Mouse (Mus musculus) CH12.LX (cell line): ENCODE measurements at regions not wholly inside any gene's neighbourhood (a gene's known extent, or its start where the extent isn't known, plus 50 kb on each side); places are given as distances from the start of the nearest gene placed in this dataset.

ENCODE experiments used
- DNase-seq: peaks from one replicate; pipeline ENCODE4 v3.0.0-alpha.2; 2013; ENCODE audit errors: extremely low read depth
- H3K27ac ChIP-seq: 2 replicates; pipeline ENCODE4 v1.5.1; 2012; ENCODE audit warnings: low read depth, mild to moderate bottlenecking, control low read depth, moderate library complexity; ENCODE audit not compliant: insufficient read depth
- H3K27me3 ChIP-seq: replicated peaks from 2 replicates; pipeline ENCODE3; 2012; ENCODE audit warnings: inconsistent platforms
- H3K36me3 ChIP-seq, 2 experiments: replicated peaks in 1 of 2; 2 replicates each; pipeline versions ENCODE3 to v1.6.1; 2012; ENCODE audit warnings: inconsistent platforms in 1 of 2, low read length in 1 of 2, mild to moderate bottlenecking in 1 of 2, mixed read lengths in 1 of 2, moderate library complexity in 1 of 2; ENCODE audit not compliant: control insufficient read depth in 1 of 2, insufficient read depth in 1 of 2
- H3K4me1 ChIP-seq, 2 experiments: 2 replicates each; pipeline ENCODE4 v1.6.1; 2012; ENCODE audit warnings: inconsistent platforms in 1 of 2, moderate library complexity in 1 of 2; ENCODE audit not compliant: insufficient read depth in 2 of 2, control insufficient read depth in 1 of 2
- H3K4me2 ChIP-seq: 2 replicates; pipeline ENCODE4 v1.6.1; 2012; ENCODE audit warnings: low read depth, mild to moderate bottlenecking, control low read depth; ENCODE audit not compliant: poor library complexity, insufficient read depth, severe bottlenecking
- H3K4me3 ChIP-seq, 3 experiments: fragments of 150-350 bp in 1 of 3; sonication (generic) in 1 of 3; replicated peaks in 1 of 3; 2 replicates each; pipeline versions ENCODE3 to v1.5.1; 2011 to 2012; ENCODE audit warnings: low read depth in 2 of 3, low read length in 2 of 3, mild to moderate bottlenecking in 2 of 3, moderate library complexity in 2 of 3, control low read depth in 1 of 3, improper control_type of control experiment in 1 of 3, inconsistent platforms in 1 of 3, mixed read lengths in 1 of 3; ENCODE audit not compliant: poor library complexity in 1 of 3
- H3K79me2 ChIP-seq: replicated peaks from 2 replicates; pipeline ENCODE4 v1.6.1; 2012; ENCODE audit warnings: mild to moderate bottlenecking, moderate library complexity; ENCODE audit not compliant: control insufficient read depth, poor library complexity, insufficient read depth, severe bottlenecking; ENCODE audit errors: extremely low read depth
- H3K9ac ChIP-seq: 2 replicates; pipeline ENCODE4 v1.6.1; 2012; ENCODE audit warnings: low read depth, mild to moderate bottlenecking, control low read depth, moderate library complexity; ENCODE audit not compliant: insufficient read depth
- H3K9me3 ChIP-seq: replicated peaks from 2 replicates; pipeline ENCODE3; 2012; ENCODE audit warnings: low read length, inconsistent platforms, mixed read lengths
- BHLHE40 ChIP-seq: IDR thresholded peaks from 2 replicates; pipeline ENCODE4 v1.6.1; 2011; ENCODE audit warnings: mild to moderate bottlenecking, low read depth, low read length, improper control_type of control experiment
- CHD2 ChIP-seq: IDR thresholded peaks from 2 replicates; pipeline ENCODE4 v1.6.1; 2011; ENCODE audit warnings: low read length, improper control_type of control experiment
- CTCF ChIP-seq, 2 experiments: IDR thresholded peaks in 1 of 2; conservative IDR thresholded peaks in 1 of 2; 2 replicates each; pipeline ENCODE4 v1.5.1; 2011 to 2012; ENCODE audit warnings: low read depth in 2 of 2, low read length in 2 of 2, improper control_type of control experiment in 1 of 2, inconsistent platforms in 1 of 2, mild to moderate bottlenecking in 1 of 2, moderate library complexity in 1 of 2
- ELF1 ChIP-seq: IDR thresholded peaks from 2 replicates; pipeline ENCODE4 v1.6.1; 2014; ENCODE audit warnings: low read depth, mild to moderate bottlenecking, inconsistent platforms, low read length, improper control_type of control experiment
- EP300 ChIP-seq: IDR thresholded peaks from 2 replicates; pipeline ENCODE4 v1.6.1; 2011; ENCODE audit warnings: low read length, improper control_type of control experiment
- ETS1 ChIP-seq: conservative IDR thresholded peaks from 2 replicates; pipeline ENCODE4 v1.6.1; 2012; ENCODE audit warnings: low read depth, mild to moderate bottlenecking, inconsistent platforms, low read length, improper control_type of control experiment, moderate library complexity
- GABPA ChIP-seq: IDR thresholded peaks from 2 replicates; pipeline ENCODE4 v1.6.1; 2012; ENCODE audit warnings: low read depth, low read length, improper control_type of control experiment, inconsistent platforms; ENCODE audit not compliant: insufficient replicate concordance
- IRF4 ChIP-seq: IDR thresholded peaks from 2 replicates; pipeline ENCODE4 v1.6.1; 2014; ENCODE audit warnings: low read depth, mild to moderate bottlenecking, inconsistent platforms, low read length, improper control_type of control experiment
- JUN ChIP-seq: IDR thresholded peaks from 2 replicates; pipeline ENCODE4 v1.6.1; 2011; ENCODE audit warnings: low read depth, mild to moderate bottlenecking, low read length, improper control_type of control experiment, moderate library complexity; ENCODE audit not compliant: insufficient read depth
- JUND ChIP-seq: conservative IDR thresholded peaks from 2 replicates; pipeline ENCODE4 v1.6.1; 2011; ENCODE audit warnings: low read depth, low read length, improper control_type of control experiment
- KAT2A ChIP-seq: IDR thresholded peaks from 2 replicates; pipeline ENCODE4 v1.6.1; 2012; ENCODE audit warnings: low read length, improper control_type of control experiment, inconsistent platforms; ENCODE audit not compliant: insufficient replicate concordance
- MAFK ChIP-seq: IDR thresholded peaks from 2 replicates; pipeline ENCODE4 v1.6.1; 2011; ENCODE audit warnings: low read length, improper control_type of control experiment; ENCODE audit not compliant: insufficient replicate concordance
- MAX ChIP-seq: IDR thresholded peaks from 2 replicates; pipeline ENCODE4 v1.6.1; 2011; ENCODE audit warnings: low read length, improper control_type of control experiment
- MAZ ChIP-seq: IDR thresholded peaks from 2 replicates; pipeline ENCODE4 v1.6.1; 2012; ENCODE audit warnings: low read depth, mild to moderate bottlenecking, inconsistent platforms, low read length, improper control_type of control experiment, moderate library complexity
- MEF2A ChIP-seq: IDR thresholded peaks from 2 replicates; pipeline ENCODE4 v1.6.1; 2014; ENCODE audit warnings: low read depth, mild to moderate bottlenecking, inconsistent platforms, low read length, improper control_type of control experiment, borderline replicate concordance
- MXI1 ChIP-seq: IDR thresholded peaks from 2 replicates; pipeline ENCODE4 v1.6.1; 2011; ENCODE audit warnings: mild to moderate bottlenecking, low read depth, low read length, improper control_type of control experiment
- MYC ChIP-seq: IDR thresholded peaks from 2 replicates; pipeline ENCODE4 v1.6.1; 2011; ENCODE audit warnings: low read depth, mild to moderate bottlenecking, improper control_type of control experiment, low read length
- NELFE ChIP-seq: IDR thresholded peaks from 2 replicates; pipeline ENCODE4 v1.6.1; 2011; ENCODE audit warnings: low read depth, low read length, improper control_type of control experiment
- NRF1 ChIP-seq: IDR thresholded peaks from 2 replicates; pipeline ENCODE4 v1.6.1; 2014; ENCODE audit warnings: low read depth, mild to moderate bottlenecking, inconsistent platforms, low read length, improper control_type of control experiment, moderate library complexity
- PAX5 ChIP-seq: IDR thresholded peaks from 2 replicates; pipeline ENCODE4 v1.6.1; 2012; ENCODE audit warnings: low read length, inconsistent platforms, mixed read lengths
- POLR2A ChIP-seq: IDR thresholded peaks from 2 replicates; pipeline ENCODE4 v1.6.1; 2011; ENCODE audit warnings: low read depth, mild to moderate bottlenecking, improper control_type of control experiment, low read length
- POLR2AphosphoS2 ChIP-seq: IDR thresholded peaks from 2 replicates; pipeline ENCODE4 v1.6.1; 2011; ENCODE audit warnings: low read depth, low read length, improper control_type of control experiment
- RCOR1 ChIP-seq: conservative IDR thresholded peaks from 2 replicates; pipeline ENCODE4 v1.6.1; 2012; ENCODE audit warnings: low read depth, mild to moderate bottlenecking, inconsistent platforms, low read length, improper control_type of control experiment
- SIN3A ChIP-seq: IDR thresholded peaks from 2 replicates; pipeline ENCODE4 v1.6.1; 2012; ENCODE audit warnings: low read length, improper control_type of control experiment, inconsistent platforms
- TBP ChIP-seq: conservative IDR thresholded peaks from 2 replicates; pipeline ENCODE4 v1.6.1; 2011; ENCODE audit warnings: low read depth, low read length, improper control_type of control experiment
- TCF12 ChIP-seq: IDR thresholded peaks from 2 replicates; pipeline ENCODE4 v1.6.1; 2014; ENCODE audit warnings: low read depth, mild to moderate bottlenecking, inconsistent platforms, low read length, improper control_type of control experiment
- UBTF ChIP-seq: IDR thresholded peaks from 2 replicates; pipeline ENCODE4 v1.6.1; 2012; ENCODE audit warnings: low read depth, mild to moderate bottlenecking, inconsistent platforms, low read length, improper control_type of control experiment, moderate library complexity
- ZC3H11A ChIP-seq: IDR thresholded peaks from 2 replicates; pipeline ENCODE4 v1.6.1; 2012; ENCODE audit warnings: low read depth, mild to moderate bottlenecking, inconsistent platforms, low read length, improper control_type of control experiment
- ZMIZ1 ChIP-seq: IDR thresholded peaks from 2 replicates; pipeline ENCODE4 v1.6.1; 2012; ENCODE audit warnings: low read depth, mild to moderate bottlenecking, inconsistent platforms, low read length, improper control_type of control experiment
- ZNF384 ChIP-seq: IDR thresholded peaks from 2 replicates; pipeline ENCODE4 v1.6.1; 2012; ENCODE audit warnings: low read depth, low read length, improper control_type of control experiment, inconsistent platforms
- dilution Hi-C: fragments of 300-500 bp; cut with MboI; formaldehyde crosslinking; loops from 2 replicates; pipeline ENCODE4 v1.14.3; 2020; ENCODE audit warnings: low sequenced_read_pairs; ENCODE audit not compliant: extremely low pct_unique_long_range_greater_than_20kb, extremely low pct_ligation_motif_present
- in situ Hi-C: fragments of 300-500 bp; cut with MboI; formaldehyde crosslinking; loops from 3 replicates; pipeline ENCODE4 v1.14.3; 2019; ENCODE audit warnings: low sequenced_read_pairs, low pct_ligation_motif_present, low pct_unique_long_range_greater_than_20kb, mixed read lengths

DNA sequence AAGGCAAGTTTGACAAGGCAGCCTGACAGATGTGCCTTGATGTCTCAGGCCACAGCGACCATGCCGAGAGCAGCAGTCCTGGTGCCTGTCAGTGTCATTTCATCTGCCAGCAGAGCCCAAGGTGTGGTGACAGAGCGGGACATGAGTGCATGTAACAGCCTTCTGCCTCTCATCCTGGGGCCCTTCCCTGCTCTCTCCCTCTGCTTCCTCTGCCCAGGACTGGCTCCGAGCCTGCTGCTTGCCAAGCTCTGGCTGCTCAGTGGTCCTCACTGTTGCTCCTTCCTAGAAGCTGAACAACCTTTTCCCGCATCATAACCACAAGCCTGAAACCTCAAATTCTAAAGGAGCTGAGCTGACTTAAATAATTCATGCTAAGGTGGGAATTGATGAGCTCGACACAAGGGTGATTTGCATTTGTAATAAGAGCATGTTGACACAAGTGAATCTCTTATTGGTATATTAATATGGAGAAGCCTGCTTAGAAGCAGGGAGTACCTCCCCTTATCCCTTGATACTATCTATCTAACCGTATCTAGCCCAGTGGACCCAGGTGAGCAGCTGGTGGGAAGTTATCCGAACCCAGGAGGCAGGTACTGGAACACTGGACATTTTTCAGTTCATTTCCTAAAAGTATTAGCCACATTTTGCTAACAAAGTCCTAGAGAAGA, 186.8 kb downstream of the Stk31 start:
- no peak overlapping the region for H3K4me3 ChIP-seq
- no peak overlapping the region for H3K9ac ChIP-seq
- no peak overlapping the region for H3K27ac ChIP-seq
- no peaks in the 10 kb centered on the region for H3K9me3 ChIP-seq
- dilution Hi-C loops = no loop called here
- in situ Hi-C loops = no loop called here
- H3K27me3 ChIP-seq = no peaks in the 10 kb centered on the region
- no peak overlapping the region for H3K4me2 ChIP-seq
- TF ChIP-seq ZC3H11A = no peak
- no peak for TF ChIP-seq JUN
- TF ChIP-seq KAT2A = no peak
- TF ChIP-seq ETS1 = no peak
- TF ChIP-seq JUND = no peak
- TF ChIP-seq MAFK = 0 out of 2 replicates have a peak, but pooled peaks have one; percentile 10
- no peak for TF ChIP-seq POLR2AphosphoS2
- no peak for TF ChIP-seq NRF1
- no peak for DNase-seq
- H3K36me3 ChIP-seq = no peaks in the 10 kb centered on the region
- no peaks in the 10 kb centered on the region for H3K79me2 ChIP-seq
- H3K4me1 ChIP-seq = peaks cover 23 to 56% of the 10 kb centered on the region in 2 experiments

DNA sequence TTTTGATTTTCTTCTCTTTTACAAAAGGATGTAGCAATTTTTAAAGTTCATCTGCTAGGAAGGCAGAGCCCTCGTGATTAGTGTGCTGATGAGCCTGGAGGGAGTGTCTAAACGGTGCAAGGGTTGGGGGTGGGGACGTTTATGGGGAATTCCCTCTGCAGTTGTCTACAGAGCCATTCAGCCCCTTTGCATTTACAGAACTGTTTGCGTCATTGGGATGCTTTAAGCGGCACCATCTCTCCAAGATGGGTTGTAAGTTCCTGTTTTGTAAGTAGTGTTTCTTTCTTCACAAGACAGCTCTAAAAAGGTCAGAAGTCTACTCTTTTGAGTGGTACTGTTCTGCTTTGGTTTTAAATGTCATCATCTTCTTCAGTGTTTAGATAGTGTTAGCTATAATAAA, 191.1 kb downstream of the Stk31 start:
- Histone ChIP-seq H3K4me2 (peak overlapping the region; percentile 95), H3K4me1 (peaks cover 28 to 79% of the 10 kb centered on the region in 2 experiments), H3K36me3 (peaks cover 11 to 19% of the 10 kb centered on the region in 2 experiments), H3K79me2 (no peaks in the 10 kb centered on the region; the same call in 1 of the 2 replicates), H3K27me3 (no peaks in the 10 kb centered on the region), H3K4me3 (peak overlapping the region; percentile 64 to 87 (median 66)), H3K9ac (peak overlapping the region; percentile 79), H3K9me3 (no peaks in the 10 kb centered on the region), H3K27ac (peak overlapping the region; percentile 92)
- in situ Hi-C loops (no loop called here), dilution Hi-C loops (no loop called here)
- peak; percentile 97 for DNase-seq
- TF ChIP-seq PAX5 (no peak), TBP (peak; percentile 95), CTCF (conservative IDR thresholded peaks at IDR 0.05 in 1 of 2, IDR thresholded peaks at IDR 0.05 in 1 of 2; ENCODE audit: low read depth in 2 of 2, low read length in 2 of 2) (no peak), ZMIZ1 (peak; percentile 24; the same call in 1 of the 2 replicates), MAZ (no peak; the same call in 1 of the 2 replicates), POLR2AphosphoS2 (peak; percentile 59; the same call in 1 of the 2 replicates), ETS1 (peak; percentile 81), IRF4 (peak; percentile 50; the same call in 1 of the 2 replicates), GABPA (no peak), SIN3A (peak; percentile 77), ZNF384 (no peak), MAX (peak; percentile 49), MEF2A (peak; percentile 60; the same call in 1 of the 2 replicates), UBTF (no peak), NELFE (peak; percentile 68; the same call in 1 of the 2 replicates), JUND (0 out of 2 replicates have a peak, but pooled peaks have one; percentile 49), TCF12 (peak; percentile 61), NRF1 (no peak), CHD2 (peak; percentile 74), JUN (peak; percentile 47), MYC (peak; percentile 74; the same call in 1 of the 2 replicates), EP300 (peak; percentile 69), ZC3H11A (no peak), BHLHE40 (peak; percentile 78), RCOR1 (no peak), MXI1 (no peak; the same call in 1 of the 2 replicates), ELF1 (peak; percentile 30; the same call in 1 of the 2 replicates), POLR2A (peak; percentile 64)
- TF ChIP-seq, all 38 proteins: peak for 18
